Mouse (Mus musculus): ENCODE measurements around the gene Cdyl. TPM values are rescaled to one million over a fixed set of nuclear protein-coding genes. Genes with fewer than 3 reads are reported as not detected.

Gene Cdyl
- total and polyA plus RNA-seq, 2 experiments from 2014 or later = 4.2 to 7.8 TPM

DNA sequence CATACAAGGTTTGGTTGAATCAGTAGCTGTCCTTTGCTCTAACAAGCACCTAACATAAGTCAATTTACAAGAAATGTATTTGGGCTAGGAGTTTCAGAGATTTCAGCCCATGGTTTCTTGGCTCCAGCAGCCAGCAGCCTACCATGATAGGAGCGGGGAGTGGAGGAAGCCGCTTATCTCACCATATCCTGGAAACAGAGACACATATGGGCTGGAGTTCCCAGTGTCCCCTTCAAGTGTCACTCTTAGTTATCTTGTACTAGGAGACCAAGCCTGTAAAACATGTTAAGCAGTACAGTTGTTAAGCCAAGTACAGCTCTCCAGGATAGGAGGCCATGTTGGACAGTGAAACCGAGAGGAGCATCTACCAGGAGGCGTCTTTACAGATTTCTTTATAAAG, 147.9 kb downstream of the Cdyl start:
- Histone ChIP-seq H3K4me1 (ENCODE audit: insufficient read depth) (no peaks in the 10 kb centered on the region; the same call in 1 of the 2 replicates), H3K9me3 (ENCODE audit: low read length) (no peaks in the 10 kb centered on the region), H3K4me2 (ENCODE audit: low read depth) (no peak overlapping the region), H3K36me3 (ENCODE audit: insufficient read depth) (no peaks in the 10 kb centered on the region), H3K4me3 (ENCODE audit: low read depth, low read length) (no peak overlapping the region), H3K9ac (no peak overlapping the region), H3K27me3 (ENCODE audit: insufficient read depth, low read length) (no peaks in the 10 kb centered on the region), H3K27ac (ENCODE audit: low read depth, low read length) (no peak overlapping the region)
- WGBS = 100% methylated on average over 4 of the region's 4 CpGs
- DNase-seq = no peak
- ATAC-seq = no peak
- no peak for TF ChIP-seq CTCF (IDR thresholded peaks at IDR 0.05; ENCODE audit: low read depth)

DNA sequence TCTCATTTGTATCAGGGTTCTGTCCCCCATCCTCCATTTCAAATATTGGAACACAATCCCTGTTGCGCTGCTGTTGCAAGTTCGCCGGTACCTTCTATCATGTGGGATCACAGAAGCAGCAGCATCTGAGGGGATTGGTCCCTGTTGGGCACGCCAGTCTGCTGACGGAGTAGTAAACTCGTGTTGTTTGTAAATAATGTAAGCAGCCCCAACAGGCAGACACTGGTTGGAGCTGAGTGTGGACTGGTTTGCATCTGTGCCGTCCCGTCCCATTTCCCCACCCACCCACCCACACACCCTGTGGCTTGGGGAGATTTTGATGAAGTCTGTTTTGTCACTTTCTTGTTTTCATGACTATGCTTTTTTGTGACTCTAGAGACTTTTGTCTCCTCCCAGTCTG, 148.3 kb downstream of the Cdyl start:
- no peak overlapping the region for H3K4me2 ChIP-seq (ENCODE audit: low read depth)
- no peaks in the 10 kb centered on the region; the same call in 1 of the 2 replicates for H3K4me1 ChIP-seq (ENCODE audit: insufficient read depth)
- H3K27me3 ChIP-seq (ENCODE audit: insufficient read depth, low read length) = no peaks in the 10 kb centered on the region
- H3K9me3 ChIP-seq (ENCODE audit: low read length) = no peaks in the 10 kb centered on the region
- no peaks in the 10 kb centered on the region for H3K36me3 ChIP-seq (ENCODE audit: insufficient read depth)
- TF ChIP-seq CTCF (IDR thresholded peaks at IDR 0.05; ENCODE audit: low read depth) = no peak
- H3K4me3 ChIP-seq (ENCODE audit: low read depth, low read length) = no peak overlapping the region
- no peak overlapping the region for H3K9ac ChIP-seq
- H3K27ac ChIP-seq (ENCODE audit: low read depth, low read length) = no peak overlapping the region
- ATAC-seq (no peak), DNase-seq (no peak)
- WGBS = 91% methylated on average over 8 of the region's 8 CpGs

DNA sequence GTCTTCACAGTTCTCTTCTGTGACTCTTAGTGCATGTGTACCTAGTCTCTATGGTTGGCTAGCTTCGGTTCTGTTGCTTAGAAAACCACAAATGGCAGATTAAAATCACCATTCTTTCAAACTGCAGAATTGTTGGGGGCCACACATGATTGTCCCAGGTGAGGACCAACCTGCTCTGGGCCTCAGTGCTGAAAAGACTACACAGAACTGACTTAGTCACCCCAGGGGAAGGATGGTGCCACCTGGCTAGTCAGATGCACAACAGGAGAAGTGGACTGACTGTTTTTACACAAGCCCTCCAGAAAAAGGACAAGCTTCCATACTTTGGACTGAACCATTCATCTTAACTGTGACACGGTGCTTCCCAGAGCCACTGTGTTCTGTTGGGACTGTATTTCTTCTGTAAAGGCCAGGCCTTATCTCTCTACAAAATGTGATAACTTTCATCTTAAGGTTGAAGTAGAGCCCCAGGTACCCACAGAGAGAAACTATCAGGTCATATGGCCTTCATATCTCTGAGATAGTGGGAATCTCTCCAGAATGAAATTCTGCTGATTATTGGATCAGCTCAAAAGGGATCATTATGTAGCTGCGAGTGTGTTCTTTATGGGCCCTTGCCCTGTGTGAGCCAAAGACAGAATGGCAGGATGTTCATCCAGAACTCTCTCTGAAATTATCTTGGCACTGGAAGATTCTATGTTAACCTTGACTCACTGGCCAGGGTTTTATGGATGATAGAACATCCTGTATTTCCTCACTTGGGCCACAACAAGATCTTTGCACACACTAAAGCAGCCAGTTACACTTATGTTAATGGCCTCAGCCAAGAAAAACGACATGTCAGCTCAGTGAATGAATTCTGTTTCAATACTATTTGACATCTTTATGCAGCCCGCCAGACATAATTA, 149.9 kb downstream of the Cdyl start:
- no peak overlapping the region for H3K4me3 ChIP-seq (ENCODE audit: low read depth, low read length)
- no peak overlapping the region for H3K4me2 ChIP-seq (ENCODE audit: low read depth)
- no peak overlapping the region for H3K9ac ChIP-seq
- no peak for TF ChIP-seq CTCF (IDR thresholded peaks at IDR 0.05; ENCODE audit: low read depth)
- no peaks in the 10 kb centered on the region; the same call in 1 of the 2 replicates for H3K4me1 ChIP-seq (ENCODE audit: insufficient read depth)
- H3K36me3 ChIP-seq (ENCODE audit: insufficient read depth) = no peaks in the 10 kb centered on the region
- H3K27ac ChIP-seq (ENCODE audit: low read depth, low read length) = no peak overlapping the region
- ATAC-seq = no peak
- no peak for DNase-seq
- 52% methylated on average over 5 of the region's 5 CpGs for WGBS
- no peaks in the 10 kb centered on the region for H3K9me3 ChIP-seq (ENCODE audit: low read length)
- H3K27me3 ChIP-seq (ENCODE audit: insufficient read depth, low read length) = no peaks in the 10 kb centered on the region

DNA sequence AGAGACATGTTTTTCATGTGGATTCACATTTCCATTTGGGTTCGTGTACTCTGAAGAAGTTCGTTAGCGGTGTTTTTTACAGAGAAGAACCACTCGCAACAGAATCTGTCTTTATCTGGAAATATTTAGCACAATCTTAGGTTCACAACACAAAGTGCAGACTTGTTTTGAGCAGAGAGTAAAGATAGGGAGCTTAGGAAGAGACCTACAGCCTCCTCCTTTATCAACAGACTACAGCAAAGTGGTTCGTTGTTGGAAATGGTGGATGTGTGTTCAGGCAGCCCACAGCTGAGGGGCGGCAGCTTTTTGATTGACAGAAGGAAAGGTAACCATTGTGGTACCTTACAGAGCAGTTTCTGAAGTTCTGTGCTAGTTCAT, 150.5 kb downstream of the Cdyl start:
- H3K9me3 ChIP-seq (ENCODE audit: low read length) = no peaks in the 10 kb centered on the region
- TF ChIP-seq CTCF (IDR thresholded peaks at IDR 0.05; ENCODE audit: low read depth) = no peak
- H3K27ac ChIP-seq (ENCODE audit: low read depth, low read length) = no peak overlapping the region
- no peaks in the 10 kb centered on the region for H3K36me3 ChIP-seq (ENCODE audit: insufficient read depth)
- no peaks in the 10 kb centered on the region for H3K27me3 ChIP-seq (ENCODE audit: insufficient read depth, low read length)
- DNase-seq (no peak), ATAC-seq (no peak)
- no peak overlapping the region for H3K4me3 ChIP-seq (ENCODE audit: low read depth, low read length)
- 34% methylated on average over 6 of the region's 6 CpGs for WGBS
- H3K9ac ChIP-seq = no peak overlapping the region
- H3K4me1 ChIP-seq (ENCODE audit: insufficient read depth) = no peaks in the 10 kb centered on the region; the same call in 1 of the 2 replicates
- no peak overlapping the region for H3K4me2 ChIP-seq (ENCODE audit: low read depth)

DNA sequence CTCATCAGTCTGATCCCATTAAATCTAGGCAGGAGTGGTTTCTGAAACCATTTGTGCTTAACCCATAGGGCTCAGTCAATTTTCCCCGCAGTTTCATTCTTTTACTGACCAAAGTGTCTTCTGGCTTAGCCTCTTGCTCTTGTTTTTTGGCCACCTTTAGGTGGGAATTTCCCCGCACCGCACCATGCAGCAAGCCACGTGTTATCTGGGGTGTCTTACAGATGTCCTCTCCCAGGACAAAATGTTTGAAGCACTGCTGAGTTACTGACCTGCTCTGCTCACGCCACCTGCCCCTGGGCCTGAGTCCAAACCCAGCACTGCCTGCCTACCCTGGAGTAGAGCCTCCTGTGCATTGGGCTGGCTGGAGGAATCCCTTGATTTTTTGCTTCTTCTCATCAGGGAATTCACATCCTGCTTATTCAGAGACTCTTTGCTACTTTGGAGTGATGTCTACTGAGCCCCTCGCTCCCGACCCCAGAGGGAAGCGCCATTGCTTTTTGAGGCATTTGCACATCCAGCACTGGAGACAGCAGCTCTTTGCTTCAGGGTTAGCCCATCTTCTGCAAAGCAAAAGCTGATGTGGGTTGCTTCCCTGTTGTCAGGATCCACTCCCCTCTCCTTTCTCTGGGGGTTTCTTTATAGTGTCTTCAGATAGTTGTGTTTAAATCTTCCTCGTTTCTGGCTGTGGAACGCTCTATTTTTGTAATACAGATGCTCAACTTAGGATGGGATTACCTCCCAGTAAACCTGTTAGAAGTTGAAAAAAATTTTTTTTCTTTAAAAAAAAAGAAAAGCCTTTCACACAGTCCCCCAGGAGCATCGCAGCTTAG, 151.9 kb downstream of the Cdyl start:
- no peak for DNase-seq
- no peak overlapping the region for H3K9ac ChIP-seq
- 62% methylated on average over 11 of the region's 11 CpGs for WGBS
- no peak for TF ChIP-seq CTCF (IDR thresholded peaks at IDR 0.05; ENCODE audit: low read depth)
- no peak overlapping the region for H3K4me2 ChIP-seq (ENCODE audit: low read depth)
- H3K9me3 ChIP-seq (ENCODE audit: low read length) = no peaks in the 10 kb centered on the region
- H3K36me3 ChIP-seq (ENCODE audit: insufficient read depth) = no peaks in the 10 kb centered on the region
- no peak overlapping the region for H3K27ac ChIP-seq (ENCODE audit: low read depth, low read length)
- H3K4me3 ChIP-seq (ENCODE audit: low read depth, low read length) = no peak overlapping the region
- no peak for ATAC-seq
- H3K27me3 ChIP-seq (ENCODE audit: insufficient read depth, low read length) = no peaks in the 10 kb centered on the region
- H3K4me1 ChIP-seq (ENCODE audit: insufficient read depth) = no peaks in the 10 kb centered on the region; the same call in 1 of the 2 replicates

DNA sequence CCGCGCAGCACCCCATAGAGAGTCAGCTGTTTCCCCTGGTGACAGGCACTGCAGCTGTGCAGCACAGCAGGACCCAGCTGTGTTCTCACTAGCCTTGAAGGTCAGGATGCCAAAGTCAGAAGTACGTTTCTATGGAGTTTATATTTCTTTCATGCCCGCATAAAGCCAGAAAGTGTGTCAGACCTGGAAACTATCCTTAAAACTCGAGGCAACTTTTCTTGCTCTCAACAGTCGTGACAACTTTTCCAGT, 152.5 kb downstream of the Cdyl start:
- no peak for TF ChIP-seq CTCF (IDR thresholded peaks at IDR 0.05; ENCODE audit: low read depth)
- ATAC-seq = no peak
- H3K4me2 ChIP-seq (ENCODE audit: low read depth) = no peak overlapping the region
- H3K4me1 ChIP-seq (ENCODE audit: insufficient read depth) = no peaks in the 10 kb centered on the region; the same call in 1 of the 2 replicates
- no peak overlapping the region for H3K27ac ChIP-seq (ENCODE audit: low read depth, low read length)
- no peaks in the 10 kb centered on the region for H3K36me3 ChIP-seq (ENCODE audit: insufficient read depth)
- no peaks in the 10 kb centered on the region for H3K9me3 ChIP-seq (ENCODE audit: low read length)
- no peak for DNase-seq
- no peak overlapping the region for H3K9ac ChIP-seq
- no peak overlapping the region for H3K4me3 ChIP-seq (ENCODE audit: low read depth, low read length)
- WGBS = 58% methylated on average over 6 of the region's 6 CpGs
- no peaks in the 10 kb centered on the region for H3K27me3 ChIP-seq (ENCODE audit: insufficient read depth, low read length)
